Mouse (Mus musculus) spleen, postnatal 0 days (tissue): ENCODE data around the gene Zfp14. TPM values are rescaled to one million over a fixed set of nuclear protein-coding genes. Genes with fewer than 3 reads are reported as not detected.

Source experiments
- polyA plus RNA-seq: library from polyadenylated mRNA; unstranded; fragments of >200 nt; fragmentation: Nextera tagmentation; extraction: Ambion mirVana; gene quantifications from 2 replicates; pipeline ENCODE4 v1.2.1, GENCODE M21; 2015

The Zfp14 gene
- 0.64 and 0.75 TPM in 2 replicates for polyA plus RNA-seq

DNA sequence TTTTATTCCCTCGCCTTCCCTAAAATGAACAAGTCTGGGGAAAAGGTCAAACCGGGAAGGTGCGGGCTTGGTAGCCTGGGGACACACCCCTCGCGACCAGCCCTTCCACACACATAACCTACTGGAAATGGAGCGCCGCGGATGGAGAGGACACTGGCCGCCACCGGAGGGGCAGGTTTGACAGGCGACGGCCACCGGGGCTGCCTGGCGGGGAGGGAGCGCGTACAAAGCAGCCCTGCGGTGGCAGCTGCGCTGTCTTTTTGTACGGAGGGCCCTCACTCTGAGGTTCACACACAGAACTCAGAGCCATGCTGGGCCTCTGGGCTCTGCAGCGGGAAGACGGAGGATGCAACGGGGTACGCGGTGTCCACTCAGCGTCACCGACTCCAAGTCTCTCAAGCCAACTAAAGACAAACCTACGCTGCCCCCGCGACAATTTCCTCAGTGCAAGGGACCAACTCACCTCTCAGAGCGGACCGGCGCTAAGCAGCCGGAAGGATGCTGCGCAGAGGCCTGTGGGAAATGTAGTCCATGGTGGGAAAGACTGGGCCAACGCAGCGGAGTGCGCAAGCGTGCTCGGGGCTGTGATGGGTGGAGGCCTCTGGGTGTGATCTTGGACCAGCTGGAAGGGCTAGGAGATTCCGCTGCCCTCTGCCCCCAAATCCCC, at the start of gene Zfp14:
Zfp14 (minus strand) TSS at position 499 of the 667 bp plus-strand sequence.

DNA sequence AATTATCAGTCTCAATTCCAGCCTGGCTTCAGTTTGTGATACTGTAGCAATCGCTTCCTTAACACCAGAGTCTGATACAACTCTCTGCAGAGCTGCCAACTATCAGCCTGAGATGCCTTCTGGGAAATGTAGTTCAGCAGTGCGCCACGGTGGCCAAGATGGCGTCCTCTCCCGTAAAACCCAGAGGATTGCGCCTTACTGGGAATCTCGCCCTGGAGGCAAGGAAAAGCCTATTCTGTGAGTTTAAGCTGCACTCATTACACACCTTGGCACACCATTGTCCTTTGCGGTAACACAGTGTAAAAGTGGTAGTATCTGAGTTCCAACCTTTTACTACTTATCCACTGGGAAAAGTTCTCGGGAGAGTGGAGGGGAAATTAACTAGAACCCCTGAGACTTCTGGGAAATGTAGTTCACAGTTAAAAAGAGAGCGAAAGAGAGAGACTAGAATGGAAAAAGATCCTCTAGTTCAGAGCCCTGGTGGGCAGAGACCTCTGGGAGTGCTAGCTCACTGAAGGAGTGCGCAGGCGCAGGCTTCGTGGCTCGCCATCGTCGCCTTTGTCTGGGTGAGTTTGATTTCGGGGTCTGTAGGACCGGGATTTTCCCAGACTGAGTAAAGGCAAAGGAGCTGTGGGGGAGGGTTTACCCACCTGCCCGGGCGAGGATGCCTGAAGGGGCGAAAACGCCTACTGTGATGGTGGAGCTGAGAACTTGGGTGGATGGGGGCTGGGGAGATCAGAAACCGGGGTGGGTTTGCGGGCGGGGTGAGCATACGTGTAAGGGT, 43.7 kb upstream of the Zfp14 start, which contains the start of gene Zfp260:
Zfp260 (plus strand) TSS at position 132 of the 784 bp plus-strand sequence.

GRCm38 (mm10) chr7:30090092-30090969, 39.2 kb upstream of the Zfp14 start, which contains the start of the genes Gm26920 and Zfp566:
Gm26920 (minus strand) TSS chr7:30090410.
Zfp566 (minus strand) TSS chr7:30090527.

DNA sequence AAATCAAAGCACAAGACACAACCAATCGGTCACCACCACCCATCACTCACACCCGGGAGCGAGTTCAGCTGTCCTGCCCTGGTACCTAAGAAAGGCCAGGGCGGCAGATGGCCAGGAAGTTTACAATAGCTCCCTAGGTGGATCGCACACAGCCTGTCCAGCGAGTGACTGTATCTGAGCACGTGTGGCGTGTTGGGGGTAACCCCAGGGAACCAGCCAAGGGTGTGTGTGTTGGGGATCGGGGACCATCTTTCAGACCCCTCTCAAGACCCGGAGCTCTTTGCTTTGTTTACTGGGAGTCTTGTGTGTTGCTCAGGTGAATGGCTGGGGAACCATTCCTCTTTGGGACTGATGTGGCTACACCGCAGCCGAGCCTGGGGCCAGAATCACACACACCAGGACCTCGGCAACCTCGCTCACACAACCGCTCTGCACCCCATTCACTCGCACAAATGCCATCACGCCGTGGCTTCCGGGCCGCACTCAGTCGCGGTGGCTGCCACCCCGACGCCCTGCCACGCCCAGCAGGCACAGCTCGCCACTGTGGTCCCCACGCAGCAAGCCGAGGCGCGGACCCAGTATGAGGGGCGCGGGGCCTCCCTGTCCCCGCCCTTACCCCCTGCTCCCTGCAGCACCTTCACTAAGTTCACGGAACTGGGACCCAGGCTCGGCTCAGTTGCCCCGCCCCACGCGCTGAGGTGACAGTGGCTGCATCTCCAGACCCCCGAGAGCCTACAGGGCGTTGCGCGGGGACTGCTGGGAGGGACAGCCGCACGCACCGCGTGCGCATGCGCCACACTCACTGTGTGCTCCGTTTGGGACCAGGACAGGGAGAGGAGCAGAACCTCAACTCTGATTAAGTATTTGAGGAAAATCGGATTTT, 21.2 kb upstream of the Zfp14 start, which contains the start of gene Zfp82:
Zfp82 (minus strand) TSS at position 755 of the 883 bp plus-strand sequence.

Other genes with a start within 250 kb of the Zfp14 start
- 3.5 and 4.7 TPM in 2 replicates for gene Zfp790, start 235.3 kb downstream of the Zfp14 start, polyA plus RNA-seq
- 1.3 and 1.4 TPM in 2 replicates for gene Zfp940, start 197.7 kb downstream of the Zfp14 start, polyA plus RNA-seq
- 1.7 and 1.9 TPM in 2 replicates for gene Zfp420, start 191.4 kb downstream of the Zfp14 start, polyA plus RNA-seq
- 2.2 and 2.4 TPM in 2 replicates for gene Zfp27, start 144.8 kb downstream of the Zfp14 start, polyA plus RNA-seq
- gene Zfp383, start 143.2 kb downstream of the Zfp14 start, polyA plus RNA-seq: 1.2 TPM in 2 replicates
- gene Zfp74, start 97.3 kb downstream of the Zfp14 start, polyA plus RNA-seq: 2.9 and 3.1 TPM in 2 replicates
- gene Zfp568, start 67.4 kb downstream of the Zfp14 start, polyA plus RNA-seq: 3.4 and 3.5 TPM in 2 replicates
- 1.5 and 2.6 TPM in 2 replicates for gene Zfp82, start 21.5 kb upstream of the Zfp14 start, polyA plus RNA-seq
- 0.84 TPM in 1 of 2 replicates, not detected in the other for gene Gm26920, start 39.0 kb upstream of the Zfp14 start, polyA plus RNA-seq
- gene Zfp566, start 39.1 kb upstream of the Zfp14 start, polyA plus RNA-seq: 2.7 and 5.3 TPM in 2 replicates
- 19.7 and 22.8 TPM in 2 replicates for gene Zfp260, start 43.4 kb upstream of the Zfp14 start, polyA plus RNA-seq
- gene Zfp382, start 70.6 kb upstream of the Zfp14 start, polyA plus RNA-seq: 1.9 and 2.0 TPM in 2 replicates
- gene Zfp146, start 118.4 kb upstream of the Zfp14 start, polyA plus RNA-seq: 6.0 and 7.1 TPM in 2 replicates
- gene Cox7a1, start 132.8 kb upstream of the Zfp14 start, polyA plus RNA-seq: 1.4 and 2.1 TPM in 2 replicates
- 72.4 and 74.1 TPM in 2 replicates for gene Capns1, start 147.4 kb upstream of the Zfp14 start, polyA plus RNA-seq
- 76.3 and 78.3 TPM in 2 replicates for gene Polr2i, start 180.6 kb upstream of the Zfp14 start, polyA plus RNA-seq
- gene Tbcb, start 180.9 kb upstream of the Zfp14 start, polyA plus RNA-seq: 75.0 and 79.1 TPM in 2 replicates
- not detected in 2 replicates for gene Ovol3, start 184.3 kb upstream of the Zfp14 start, polyA plus RNA-seq
- 0.18 TPM in 2 replicates for gene Thap8, start 228.7 kb upstream of the Zfp14 start, polyA plus RNA-seq
- gene Wdr62, start 229.0 kb upstream of the Zfp14 start, polyA plus RNA-seq: 9.3 and 10.4 TPM in 2 replicates
- 4.1 and 6.3 TPM in 2 replicates for gene Clip3, start 240.3 kb upstream of the Zfp14 start, polyA plus RNA-seq